Mouse (Mus musculus) erythroblast, embryonic 14.5 days (primary cell): ENCODE measurements around the gene Cfh. TPM values are rescaled to one million over a fixed set of nuclear protein-coding genes. Genes with fewer than 3 reads are reported as not detected.
"Not testable (repeated sequence)": the region's sequence is repeated elsewhere in the genome, so short reads cannot be mapped to it uniquely, and the experiment has no call there.

ENCODE experiments used
- H3K27me3 ChIP-seq: 2 replicates; pipeline ENCODE4 v1.6.1; 2012; ENCODE audit warnings: inconsistent platforms; ENCODE audit not compliant: control insufficient read depth
- H3K36me3 ChIP-seq: 2 replicates; pipeline ENCODE4 v1.6.1; 2012; ENCODE audit warnings: mild to moderate bottlenecking, inconsistent platforms; ENCODE audit not compliant: control insufficient read depth
- H3K4me1 ChIP-seq: 2 replicates; pipeline ENCODE4 v1.6.1; 2012; ENCODE audit warnings: inconsistent platforms; ENCODE audit not compliant: control insufficient read depth
- H3K4me3 ChIP-seq: replicated peaks from 2 replicates; pipeline ENCODE3; 2012; ENCODE audit warnings: moderate library complexity, mild to moderate bottlenecking, inconsistent platforms
- H3K9me3 ChIP-seq: 2 replicates; pipeline ENCODE4 v1.6.1; 2012; ENCODE audit warnings: low read length, inconsistent platforms, mixed read lengths; ENCODE audit not compliant: control insufficient read depth
- GATA1 ChIP-seq: IDR thresholded peaks from 2 replicates; pipeline ENCODE4 v1.6.1; 2012; ENCODE audit warnings: low read length, inconsistent platforms, mixed read lengths
- TAL1 ChIP-seq: IDR thresholded peaks from 3 replicates; pipeline ENCODE4 v1.6.1; 2012; ENCODE audit warnings: low read length, inconsistent platforms, mixed read lengths
- polyA plus RNA-seq: library from polyadenylated mRNA; stranded (reverse); fragments of >175 nt; gene quantifications from 2 replicates; pipeline ENCODE4 v1.2.3, GENCODE M21; 2012

The Cfh gene
- not detected in 2 replicates for polyA plus RNA-seq

DNA sequence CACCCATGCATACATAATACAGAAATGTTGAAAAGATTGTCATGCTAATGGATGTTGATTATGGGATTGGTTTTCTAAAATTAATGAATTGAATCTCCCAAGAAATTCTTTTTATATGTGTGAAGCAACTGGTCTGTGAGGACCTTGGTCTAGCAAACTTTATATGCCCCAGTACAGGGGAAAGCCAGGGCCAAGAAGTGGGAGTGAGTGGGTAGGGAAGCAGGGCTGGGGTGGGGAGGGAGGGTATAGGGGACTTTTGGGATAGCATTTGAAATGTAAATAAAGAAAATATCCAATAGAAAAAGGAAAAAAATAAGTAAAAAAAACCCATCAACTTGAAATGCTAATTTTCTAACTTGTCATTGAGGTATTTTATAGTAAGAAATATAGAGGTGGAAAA, at the start of gene Cfh:
Gene Cfh, minus strand, starts transcription at position 101 of the 400 bp plus-strand sequence.
- H3K4me3 ChIP-seq, H3K36me3 ChIP-seq, H3K27me3 ChIP-seq, H3K4me1 ChIP-seq, H3K9me3 ChIP-seq: not testable (repeated sequence)

GRCm38 (mm10) chr1:140226673-140227072, 43.1 kb upstream of the Cfh start:
- no peaks in the 10 kb centered on the region for H3K36me3 ChIP-seq
- no peak for TF ChIP-seq GATA1
- no peak for TF ChIP-seq TAL1
- no peaks in the 10 kb centered on the region for H3K27me3 ChIP-seq
- no peaks in the 10 kb centered on the region for H3K4me1 ChIP-seq
- H3K4me3 ChIP-seq = no peak overlapping the region
- H3K9me3 ChIP-seq = peaks cover 2% of the 10 kb centered on the region; the same call in 1 of the 2 replicates

DNA sequence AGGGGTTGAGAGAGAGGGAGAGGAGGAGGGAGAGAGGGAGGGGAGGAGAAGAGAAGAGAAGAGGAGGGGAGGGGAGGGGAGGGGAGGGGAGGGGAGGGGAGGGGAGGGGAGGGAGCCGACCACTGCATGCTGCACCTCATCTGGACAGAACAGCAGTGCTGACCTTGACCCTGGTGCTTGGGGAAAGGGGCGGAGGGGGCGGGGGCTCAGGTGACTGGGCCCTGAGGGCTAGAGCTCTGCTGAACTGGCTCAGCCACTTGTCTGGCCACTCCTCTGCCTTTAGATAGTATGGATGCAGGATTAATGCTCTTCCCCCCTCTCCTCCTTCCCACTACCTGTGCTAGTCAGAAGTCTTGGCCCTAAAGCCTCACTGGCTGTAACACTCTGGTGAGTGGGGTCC, 41.7 kb upstream of the Cfh start:
- Histone ChIP-seq H3K27me3 (no peaks in the 10 kb centered on the region), H3K4me3 (no peak overlapping the region), H3K36me3 (no peaks in the 10 kb centered on the region), H3K4me1 (no peaks in the 10 kb centered on the region), H3K9me3 (peaks cover 2% of the 10 kb centered on the region; the same call in 1 of the 2 replicates)
- no peak for TF ChIP-seq GATA1
- TF ChIP-seq TAL1 = no peak

DNA sequence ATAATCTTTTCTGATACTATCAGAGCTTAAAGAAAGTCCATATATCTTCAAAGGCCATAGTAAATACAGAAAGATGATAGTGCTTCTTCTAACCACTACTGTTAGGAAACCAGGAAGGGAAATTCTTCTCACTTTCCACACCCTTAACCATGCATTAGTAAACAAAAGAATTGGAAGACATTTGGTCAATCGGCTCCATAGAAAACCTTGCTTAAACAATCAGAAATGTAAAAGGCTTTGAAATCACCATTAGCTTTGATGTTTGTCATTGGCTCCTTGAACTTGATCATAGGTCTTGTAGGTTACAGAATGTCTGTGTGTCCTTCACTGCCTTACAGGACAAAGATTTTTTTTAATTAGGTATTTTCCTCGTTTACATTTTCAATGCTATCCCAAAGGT, 21.8 kb upstream of the Cfh start:
- TF ChIP-seq GATA1 = no peak
- no peak overlapping the region for H3K4me3 ChIP-seq
- no peaks in the 10 kb centered on the region for H3K36me3 ChIP-seq
- no peaks in the 10 kb centered on the region for H3K27me3 ChIP-seq
- H3K4me1 ChIP-seq = no peaks in the 10 kb centered on the region
- peaks cover under 1% of the 10 kb centered on the region; the same call in 1 of the 2 replicates for H3K9me3 ChIP-seq

GRCm38 (mm10) chr1:140188500-140188899, 4.9 kb upstream of the Cfh start:
- not testable (repeated sequence) for H3K36me3 ChIP-seq, H3K9me3 ChIP-seq, H3K27me3 ChIP-seq, H3K4me3 ChIP-seq, H3K4me1 ChIP-seq

DNA sequence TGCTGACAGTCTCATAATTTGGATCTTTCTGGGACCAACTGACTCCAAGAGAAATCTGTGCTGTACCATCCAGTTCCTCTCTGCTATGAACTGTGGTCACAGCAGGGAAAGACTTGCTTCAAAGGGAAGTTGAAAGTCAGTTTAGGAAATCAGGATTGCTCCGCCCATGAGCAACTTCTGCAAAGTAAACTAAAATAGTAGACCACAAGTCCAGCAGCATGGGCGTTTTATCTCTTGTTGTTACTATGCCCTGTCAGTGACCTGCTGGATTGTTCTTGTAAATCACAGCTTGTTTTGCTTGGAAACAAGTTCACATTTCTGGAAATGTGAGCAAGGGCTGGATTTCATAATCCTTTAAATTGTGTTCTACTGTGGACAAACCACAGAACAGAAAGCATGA, 356 bp downstream of the Cfh start:
- Histone ChIP-seq H3K9me3 (no peaks in the 10 kb centered on the region), H3K4me3 (no peak overlapping the region), H3K4me1 (no peaks in the 10 kb centered on the region), H3K36me3 (no peaks in the 10 kb centered on the region), H3K27me3 (no peaks in the 10 kb centered on the region)
- no peak for TF ChIP-seq TAL1
- TF ChIP-seq GATA1 = no peak

DNA sequence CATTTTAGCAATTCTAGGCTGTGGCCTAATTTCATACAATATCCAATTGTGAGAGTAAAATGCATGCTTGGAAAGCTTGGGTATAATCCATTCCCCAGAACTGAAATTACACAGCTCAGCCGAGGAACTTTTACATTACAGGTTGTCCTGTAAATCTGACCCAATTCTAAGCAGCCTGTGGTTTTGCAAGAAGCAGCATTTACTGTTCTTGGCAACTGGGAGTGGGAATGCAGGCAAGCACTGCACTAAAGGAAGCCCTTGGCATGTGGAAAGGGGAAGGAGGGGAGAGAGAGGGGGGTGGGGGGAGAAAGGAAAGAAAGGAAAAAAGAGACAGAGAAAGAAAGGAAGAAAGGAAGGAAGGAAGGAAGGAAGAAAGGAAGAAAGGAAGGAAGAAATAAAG, 3.4 kb downstream of the Cfh start:
- Histone ChIP-seq H3K9me3 (no peaks in the 10 kb centered on the region), H3K4me1 (no peaks in the 10 kb centered on the region), H3K27me3 (no peaks in the 10 kb centered on the region), H3K36me3 (no peaks in the 10 kb centered on the region), H3K4me3 (no peak overlapping the region)
- no peak for TF ChIP-seq TAL1
- no peak for TF ChIP-seq GATA1

DNA sequence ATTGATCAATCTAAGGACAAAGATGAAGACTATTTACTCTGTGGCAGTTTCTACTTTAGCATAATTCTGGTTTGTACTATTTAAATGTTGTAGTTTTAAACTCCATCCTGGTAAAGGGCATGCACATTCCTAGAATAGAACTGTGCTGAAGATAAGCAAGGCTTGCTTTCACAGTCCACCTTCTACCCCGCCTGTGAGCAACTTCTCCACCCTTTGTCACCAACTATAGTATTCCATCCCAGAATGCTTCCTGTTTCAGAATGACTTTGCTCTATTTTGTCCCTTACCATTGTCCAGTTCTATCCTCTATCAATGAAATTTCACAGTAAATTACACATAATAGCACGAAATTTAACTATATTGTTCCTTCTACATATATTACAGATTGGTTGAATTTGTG, 8.1 kb downstream of the Cfh start:
- Histone ChIP-seq H3K36me3 (no peaks in the 10 kb centered on the region), H3K9me3 (no peaks in the 10 kb centered on the region), H3K4me3 (no peak overlapping the region), H3K4me1 (no peaks in the 10 kb centered on the region), H3K27me3 (no peaks in the 10 kb centered on the region)
- TF ChIP-seq TAL1 (no peak), GATA1 (no peak)

DNA sequence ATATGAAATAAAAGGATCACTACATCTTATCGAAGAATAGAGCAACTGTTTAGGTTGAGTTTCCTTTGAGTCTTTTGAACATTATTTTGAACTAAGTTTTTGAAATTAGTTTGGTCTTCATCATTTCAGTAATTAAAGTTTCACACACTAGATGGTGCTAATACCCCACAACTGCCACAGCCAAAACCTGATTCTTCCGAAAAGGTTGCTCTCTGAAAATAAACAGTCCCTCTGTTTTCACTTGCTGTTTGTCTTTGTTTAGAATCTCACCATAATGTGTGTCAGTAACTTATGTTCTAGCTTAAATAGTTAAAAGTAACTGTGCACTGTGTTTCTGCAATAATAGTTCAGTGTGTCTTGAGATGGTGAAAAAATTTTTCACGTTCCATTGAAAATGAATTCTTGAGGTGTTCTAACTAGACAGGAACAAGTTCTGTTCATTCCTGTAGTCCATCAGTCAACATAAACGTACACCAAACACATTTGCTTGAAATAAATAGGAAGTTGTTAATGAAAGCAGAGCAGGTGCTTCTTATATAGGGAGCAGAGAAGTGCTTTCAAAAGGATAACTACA, 11.9 kb downstream of the Cfh start:
- Histone ChIP-seq H3K4me1 (no peaks in the 10 kb centered on the region), H3K36me3 (no peaks in the 10 kb centered on the region), H3K9me3 (no peaks in the 10 kb centered on the region), H3K27me3 (no peaks in the 10 kb centered on the region), H3K4me3 (no peak overlapping the region)
- TF ChIP-seq GATA1 = no peak
- no peak for TF ChIP-seq TAL1

DNA sequence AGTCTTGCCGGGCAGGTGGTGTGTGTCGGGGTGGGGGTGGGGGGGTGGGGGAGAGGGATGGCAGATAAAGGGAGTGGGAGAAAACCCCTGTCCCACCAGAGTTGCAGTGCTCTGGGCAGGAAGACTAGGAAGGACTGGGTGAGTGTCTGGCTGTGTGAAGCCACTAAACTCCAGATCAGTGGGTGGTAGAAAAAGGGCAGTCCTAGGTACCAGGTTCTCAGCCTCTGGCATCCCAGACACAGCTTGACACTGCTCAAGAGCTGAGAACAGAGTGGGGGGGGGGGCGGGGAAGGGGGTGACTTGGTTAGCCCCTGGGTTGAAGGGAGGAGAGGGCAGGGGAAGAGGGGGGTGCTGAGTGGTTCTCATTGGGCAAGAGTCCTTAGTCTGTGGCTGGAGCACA, 24.6 kb downstream of the Cfh start:
- no peaks in the 10 kb centered on the region for H3K4me1 ChIP-seq
- TF ChIP-seq GATA1 (no peak), TAL1 (no peak)
- no peaks in the 10 kb centered on the region for H3K36me3 ChIP-seq
- H3K27me3 ChIP-seq = no peaks in the 10 kb centered on the region
- H3K4me3 ChIP-seq = no peak overlapping the region
- no peaks in the 10 kb centered on the region for H3K9me3 ChIP-seq
